Mouse (Mus musculus): ENCODE results near the gene Abca1.

Abca1 gene

GRCm38 (mm10) chr4:53015024-53015423 lies 144.7 kb downstream of the Abca1 start:
- in situ Hi-C loops (cut with MboI; ENCODE audit: low sequenced_read_pairs), result no loop called here

DNA sequence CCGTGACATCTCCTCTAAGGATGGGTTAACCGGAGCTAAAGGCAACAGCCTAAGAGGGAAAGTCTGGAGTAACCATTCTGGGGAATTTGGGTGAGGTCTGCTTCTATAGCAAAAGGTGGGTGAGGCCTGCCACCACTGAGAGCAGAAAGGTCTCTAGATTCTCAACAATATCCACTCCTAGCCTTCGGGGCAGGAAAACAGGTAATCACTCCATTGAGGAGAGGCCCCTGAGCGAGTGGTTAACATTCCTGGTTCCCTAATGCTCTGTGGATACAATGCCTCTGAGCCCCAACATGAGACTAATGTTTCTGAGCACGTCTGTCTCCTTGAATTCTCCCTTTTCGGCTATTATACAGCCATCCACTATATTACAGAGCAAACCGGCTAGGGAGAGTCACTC lies 145.3 kb downstream of the Abca1 start:
- in situ Hi-C loops (cut with MboI; ENCODE audit: low sequenced_read_pairs), result no loop called here

DNA sequence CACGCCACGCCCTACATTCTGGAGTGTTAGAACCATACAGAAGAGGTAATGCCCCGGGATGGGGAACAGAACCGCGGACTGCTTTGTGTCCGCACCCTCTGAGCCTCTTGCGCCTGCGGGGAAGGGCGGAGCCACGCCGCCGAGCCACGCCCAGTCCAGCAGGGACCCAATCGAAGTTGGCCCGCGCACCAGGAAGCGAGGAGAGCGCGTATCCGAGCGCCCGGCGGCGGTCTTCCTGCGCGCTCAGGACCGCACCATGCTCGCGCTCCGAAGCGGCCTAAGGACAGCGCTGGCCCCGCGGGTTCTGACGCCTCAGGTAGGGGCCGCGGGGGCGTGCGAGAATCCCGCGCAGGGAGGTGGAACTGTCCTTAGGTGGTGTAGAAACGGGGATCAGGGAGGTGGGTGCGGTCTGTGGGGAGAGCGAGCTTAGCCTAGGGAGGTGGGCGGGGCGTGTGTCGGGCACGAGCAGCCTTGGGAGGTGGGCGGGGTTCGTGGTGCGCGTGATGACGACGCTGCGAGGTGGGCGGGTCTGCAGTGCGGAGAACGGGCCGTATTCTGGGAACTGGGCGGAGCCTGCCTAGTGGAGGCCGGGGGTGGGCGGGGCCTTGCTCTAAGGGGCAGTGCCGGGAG lies 147.8 kb downstream of the Abca1 start, which contains the start of gene Nipsnap3b:
Nipsnap3b (plus strand) TSS at position 149 of the 630 bp plus-strand sequence.
- in situ Hi-C loops (cut with MboI; ENCODE audit: low sequenced_read_pairs), result no loop called here

DNA sequence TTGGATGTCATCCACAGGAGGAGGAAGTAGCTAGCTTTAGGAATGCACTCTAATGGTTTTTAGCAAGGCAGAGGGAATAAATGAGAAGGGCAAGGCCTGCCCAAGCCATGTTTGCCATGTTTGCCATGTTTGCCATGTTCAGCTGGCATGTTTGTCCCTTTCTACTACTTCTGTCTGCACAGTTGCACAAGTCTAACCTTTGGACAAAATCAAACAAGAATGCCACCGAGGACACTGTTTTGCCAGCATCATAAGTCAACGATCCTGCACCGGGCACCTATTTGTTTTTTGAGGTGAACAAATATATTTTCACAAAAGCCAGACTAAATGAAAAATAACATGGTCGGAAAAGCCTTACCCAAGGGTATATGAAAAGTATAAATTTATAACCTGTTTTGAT lies 149.8 kb downstream of the Abca1 start:
- in situ Hi-C loops (cut with MboI; ENCODE audit: low sequenced_read_pairs), result no loop called here

GRCm38 (mm10) chr4:53009183-53009582 lies 150.5 kb downstream of the Abca1 start:
- in situ Hi-C loops (cut with MboI; ENCODE audit: low sequenced_read_pairs), result no loop called here

GRCm38 (mm10) chr4:53000154-53000553 lies 159.5 kb downstream of the Abca1 start:
- in situ Hi-C loops (cut with MboI; ENCODE audit: low sequenced_read_pairs), result no loop called here

GRCm38 (mm10) chr4:52999449-52999848 lies 160.2 kb downstream of the Abca1 start:
- in situ Hi-C loops (cut with MboI; ENCODE audit: low sequenced_read_pairs), result no loop called here

DNA sequence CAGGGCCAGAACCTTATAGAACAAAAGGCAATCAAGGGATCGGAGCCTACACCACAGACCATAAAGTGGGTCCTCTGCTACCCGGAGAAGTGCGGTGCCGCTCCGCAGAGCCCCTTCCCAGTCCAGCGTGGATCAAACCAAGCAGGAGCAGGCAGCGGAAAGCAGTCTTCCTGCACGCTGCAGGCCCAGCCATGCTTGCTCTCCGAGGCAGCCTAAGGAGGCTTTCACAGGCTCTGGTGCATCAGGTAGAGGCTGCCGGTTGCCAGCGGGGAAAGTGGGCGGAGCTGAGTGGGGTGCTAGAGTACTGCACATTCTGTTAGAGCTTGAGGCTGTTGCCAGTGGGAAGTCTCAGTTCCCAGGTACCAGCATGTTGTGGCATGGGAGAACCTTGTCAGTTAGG lies 170.4 kb downstream of the Abca1 start, which contains the start of gene Nipsnap3a:
Nipsnap3a (plus strand) TSS at position 25 of the 400 bp plus-strand sequence.
- in situ Hi-C loops (cut with MboI; ENCODE audit: low sequenced_read_pairs), result no loop called here

DNA sequence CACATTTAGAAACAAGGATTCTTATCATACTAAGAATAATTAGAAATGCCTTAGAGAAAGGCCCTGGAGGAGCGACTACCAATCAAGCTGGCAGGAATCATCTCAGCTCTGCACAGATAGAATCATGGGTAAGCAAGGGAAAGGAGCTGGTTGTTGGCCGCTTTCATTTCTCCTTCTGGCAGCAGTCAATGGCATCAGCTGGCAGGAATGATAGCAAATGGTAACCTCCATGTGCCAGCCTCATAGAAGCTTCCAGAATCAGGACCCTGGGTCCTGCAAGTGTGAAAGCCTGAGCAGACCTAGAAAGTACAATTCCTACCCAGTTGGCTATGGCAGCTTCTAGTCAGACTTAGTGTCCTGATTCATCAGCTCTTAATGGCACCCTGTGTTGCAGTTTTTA lies 173.4 kb downstream of the Abca1 start:
- in situ Hi-C loops (cut with MboI; ENCODE audit: low sequenced_read_pairs), result no loop called here

DNA sequence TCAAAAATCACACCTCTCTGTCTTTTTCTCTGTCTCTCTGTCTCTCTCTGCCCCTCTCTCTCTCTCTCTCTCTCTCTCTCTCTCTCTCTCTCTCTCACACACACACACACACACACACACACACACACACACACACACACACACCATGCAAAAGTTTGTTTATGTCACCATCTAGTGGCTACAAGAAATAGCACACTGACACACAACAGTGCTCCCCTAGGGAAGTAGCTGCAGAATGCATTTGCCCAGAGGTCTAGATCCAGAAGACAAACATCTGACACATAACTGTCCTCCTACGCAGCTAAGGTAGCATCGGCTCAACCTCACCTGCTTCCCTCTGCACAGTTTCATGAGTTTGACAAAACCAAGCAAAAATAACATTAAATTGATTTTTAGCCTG lies 174.5 kb downstream of the Abca1 start:
- in situ Hi-C loops (cut with MboI; ENCODE audit: low sequenced_read_pairs), result no loop called here

Data from CH12F3 (cell line).